Mouse (Mus musculus) forebrain, embryonic 14.5 days (tissue): ENCODE measurements around the gene Phldb3. TPM values are rescaled to one million over a fixed set of nuclear protein-coding genes. Genes with fewer than 3 reads are reported as not detected.

Source experiments
- ATAC-seq: fragments of 200-750 bp; cut with Nextera tagmentation; 2 replicates; pipeline ENCODE4 v1.8.0; 2017; ENCODE audit warnings: mild to moderate bottlenecking, moderate library complexity
- DNase-seq: peaks from one replicate; pipeline ENCODE4 v3.0.0-alpha.2; 2015; ENCODE audit warnings: low spot score
- H3K27ac ChIP-seq: fragments of 300-500 bp; sonication (generic); 2 replicates; pipeline ENCODE4 v1.5.1; 2014; ENCODE audit warnings: low read depth, mild to moderate bottlenecking, control low read depth, low read length, moderate library complexity
- H3K27me3 ChIP-seq: fragments of 300-500 bp; sonication (generic); replicated peaks from 2 replicates; pipeline ENCODE4 v1.6.1; 2014; ENCODE audit warnings: low read length, control low read depth, mixed read lengths; ENCODE audit not compliant: control insufficient read depth, insufficient read depth
- H3K36me3 ChIP-seq: fragments of 300-500 bp; sonication (generic); 2 replicates; pipeline ENCODE4 v1.6.1; 2014; ENCODE audit warnings: low read length, control low read depth; ENCODE audit not compliant: control insufficient read depth, insufficient read depth
- H3K4me1 ChIP-seq: fragments of 300-500 bp; sonication (generic); 2 replicates; pipeline ENCODE4 v1.6.1; 2014; ENCODE audit warnings: antibody characterized with exemption, low read length, control low read depth; ENCODE audit not compliant: control insufficient read depth, insufficient read depth
- H3K4me2 ChIP-seq: fragments of 300-500 bp; sonication (generic); 2 replicates; pipeline ENCODE4 v1.6.1; 2014; ENCODE audit warnings: mild to moderate bottlenecking, control low read depth, low read length
- H3K4me3 ChIP-seq: fragments of 300-500 bp; sonication (generic); 2 replicates; pipeline ENCODE4 v1.5.1; 2014; ENCODE audit warnings: low read depth, low read length, control low read depth
- H3K9ac ChIP-seq: fragments of 300-500 bp; sonication (generic); 2 replicates; pipeline ENCODE4 v1.6.1; 2014; ENCODE audit warnings: mild to moderate bottlenecking, low read length, control low read depth, moderate library complexity
- H3K9me3 ChIP-seq: fragments of 300-500 bp; sonication (generic); replicated peaks from 2 replicates; pipeline ENCODE4 v1.6.1; 2016; ENCODE audit warnings: low read length, control low read depth, mixed read lengths; ENCODE audit not compliant: control insufficient read depth
- WGBS: fragments of 180-500 bp; shearing (Covaris S2); extraction: QIAGEN DNeasy Blood & Tissue Kit; methylation state at CpG from one replicate; pipeline ENCODE4 v1.1.7; 2014; 5-methylcytosine and 5-hydroxymethylcytosine counted together
- polyA plus RNA-seq: library from polyadenylated mRNA; unstranded; fragments of >200 nt; fragmentation: Nextera tagmentation; extraction: Ambion mirVana; gene quantifications from 2 replicates; pipeline ENCODE4 v1.2.1, GENCODE M21; 2014

The Phldb3 gene
- not detected in 2 replicates for polyA plus RNA-seq

DNA sequence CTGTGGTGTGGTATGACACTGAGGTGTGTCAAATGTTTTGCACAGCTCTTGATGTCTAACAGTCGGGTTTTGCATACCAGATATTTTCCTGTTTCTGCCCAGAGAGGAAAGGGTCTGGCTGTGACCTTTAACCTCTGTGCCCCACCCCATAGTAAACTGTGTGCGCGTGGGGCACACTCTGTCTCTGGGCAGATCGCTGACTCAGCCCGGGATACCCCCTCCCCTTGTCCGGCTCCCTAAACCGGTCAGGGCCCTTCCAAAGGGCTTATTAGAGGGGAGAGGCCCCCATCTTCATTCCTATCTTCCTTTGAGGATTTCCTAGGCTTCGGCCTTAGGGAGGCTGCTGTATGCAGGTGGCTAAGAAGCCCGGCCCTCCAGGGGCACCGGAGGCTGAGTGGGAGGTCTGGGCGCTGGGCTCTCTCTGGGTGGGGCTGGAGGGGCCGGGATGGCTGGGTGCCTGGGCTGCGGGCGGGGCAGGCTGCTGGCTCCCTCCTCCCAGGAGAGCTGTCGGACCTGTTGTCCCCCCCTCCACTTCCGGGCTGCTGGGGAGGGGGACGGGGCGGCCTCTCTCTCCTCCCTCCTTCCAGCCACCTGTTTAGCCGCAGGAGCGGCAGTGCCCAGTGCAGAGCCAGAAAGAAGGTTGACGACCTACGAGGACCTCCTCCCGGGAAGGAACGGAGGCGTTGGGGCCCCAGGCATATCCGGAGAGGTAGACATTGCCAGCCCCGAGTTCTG lies at the start of gene Phldb3:
TSS of gene Phldb3 (plus strand) at position 620 of the 735 bp plus-strand sequence.
- H3K9ac ChIP-seq, result peak within 1 kb of the TSS; percentile 35; the same call in 1 of the 2 replicates
- WGBS, result 3% methylated on average over 24 of the region's 27 CpGs
- peak within 1 kb of the TSS; percentile 48 for H3K4me2 ChIP-seq
- no peaks in the 10 kb centered on the region for H3K9me3 ChIP-seq
- no peak within 1 kb of the TSS for H3K27ac ChIP-seq
- peaks cover 39% of the 10 kb centered on the region for H3K27me3 ChIP-seq
- peaks cover 10% of the 10 kb centered on the region; the same call in 1 of the 2 replicates for H3K4me1 ChIP-seq
- ATAC-seq, result peak; percentile 11; the same call in 1 of the 2 replicates
- peak within 1 kb of the TSS; percentile 29 for H3K4me3 ChIP-seq
- H3K36me3 ChIP-seq, result no peaks in the 10 kb centered on the region
- DNase-seq, result no peak

DNA sequence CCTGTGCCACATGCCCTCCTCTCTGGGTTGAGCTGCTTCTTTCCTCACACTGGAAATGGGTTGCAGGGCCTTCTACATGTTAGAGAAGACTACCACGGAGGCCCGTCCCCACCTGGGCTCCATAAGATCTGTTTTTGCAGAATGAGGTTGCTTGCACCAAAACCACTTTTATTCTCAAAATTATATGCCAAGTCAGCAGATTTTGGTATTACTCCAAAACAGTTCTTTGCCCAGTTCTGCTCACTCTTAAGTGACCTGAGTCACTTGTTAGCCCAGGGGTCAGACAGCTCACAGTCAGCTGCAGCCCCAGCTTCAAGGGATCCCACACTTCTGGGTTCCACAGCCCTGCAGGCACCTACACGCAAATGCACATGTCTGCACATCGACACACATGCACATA lies 49.1 kb upstream of the Phldb3 start:
- no peak overlapping the region for H3K27ac ChIP-seq
- 95% methylated on average over 4 of the region's 4 CpGs for WGBS
- H3K4me2 ChIP-seq, result no peak overlapping the region
- no peak for ATAC-seq
- peaks cover 49% of the 10 kb centered on the region for H3K36me3 ChIP-seq
- H3K27me3 ChIP-seq, result no peaks in the 10 kb centered on the region
- no peak for DNase-seq
- no peaks in the 10 kb centered on the region for H3K9me3 ChIP-seq
- H3K4me1 ChIP-seq, result no peaks in the 10 kb centered on the region
- no peak overlapping the region for H3K4me3 ChIP-seq
- no peak overlapping the region for H3K9ac ChIP-seq

DNA sequence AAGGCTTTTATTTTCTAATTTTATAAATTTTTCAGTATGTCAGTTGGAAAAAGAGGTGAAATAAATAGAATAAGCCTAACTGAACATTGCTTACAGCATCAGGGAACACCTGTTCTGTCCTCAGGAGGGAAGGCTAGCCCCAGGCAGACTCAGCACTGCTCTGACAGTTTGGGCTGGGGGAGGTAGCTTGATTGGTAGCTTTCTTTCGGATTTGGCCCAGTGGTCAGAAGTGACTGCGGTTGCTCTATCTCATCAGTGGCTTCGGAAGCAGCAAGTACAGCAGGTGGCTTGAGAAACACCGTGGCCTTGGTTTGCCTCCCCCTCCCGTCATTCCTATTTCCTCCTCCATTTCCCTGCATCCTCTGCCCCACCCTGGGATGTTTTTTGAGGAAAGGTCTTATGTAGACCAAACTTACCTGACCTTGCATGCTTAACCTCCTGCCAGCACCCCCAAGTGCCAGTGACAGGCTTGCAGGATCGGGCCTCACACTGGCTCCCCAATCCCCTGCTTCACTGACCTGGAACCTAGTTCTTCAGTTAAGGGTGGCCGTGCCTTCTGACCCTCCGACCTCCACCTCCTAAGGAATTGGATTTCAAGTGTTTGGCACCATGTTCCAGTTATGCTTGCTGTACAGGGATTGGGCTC lies 47.2 kb upstream of the Phldb3 start:
- H3K27ac ChIP-seq, result no peak overlapping the region
- no peak overlapping the region for H3K4me3 ChIP-seq
- no peak overlapping the region for H3K9ac ChIP-seq
- no peak overlapping the region for H3K4me2 ChIP-seq
- H3K27me3 ChIP-seq, result no peaks in the 10 kb centered on the region
- 90% methylated on average over 8 of the region's 8 CpGs for WGBS
- no peaks in the 10 kb centered on the region for H3K9me3 ChIP-seq
- no peaks in the 10 kb centered on the region for H3K4me1 ChIP-seq
- peaks cover 63% of the 10 kb centered on the region for H3K36me3 ChIP-seq
- no peak for ATAC-seq
- DNase-seq, result no peak

GRCm38 (mm10) chr7:24563837-24564206 lies 46.7 kb upstream of the Phldb3 start:
- Histone ChIP-seq H3K27ac (no peak overlapping the region), H3K4me3 (no peak overlapping the region), H3K27me3 (no peaks in the 10 kb centered on the region), H3K9me3 (no peaks in the 10 kb centered on the region), H3K9ac (no peak overlapping the region), H3K36me3 (peaks cover 68% of the 10 kb centered on the region), H3K4me1 (no peaks in the 10 kb centered on the region), H3K4me2 (no peak overlapping the region)
- WGBS, result 88% methylated on average over 4 of the region's 4 CpGs
- DNase-seq, result no peak
- no peak for ATAC-seq

GRCm38 (mm10) chr7:24564607-24565265 lies 45.8 kb upstream of the Phldb3 start:
- no peak overlapping the region for H3K4me2 ChIP-seq
- H3K36me3 ChIP-seq, result peaks cover 63% of the 10 kb centered on the region
- H3K27ac ChIP-seq, result no peak overlapping the region
- H3K4me1 ChIP-seq, result no peaks in the 10 kb centered on the region
- H3K9ac ChIP-seq, result no peak overlapping the region
- no peaks in the 10 kb centered on the region for H3K27me3 ChIP-seq
- H3K9me3 ChIP-seq, result no peaks in the 10 kb centered on the region
- peak; percentile 46; the same call in 1 of the 2 replicates for ATAC-seq
- WGBS, result 61% methylated on average over 6 of the region's 6 CpGs
- peak; percentile 53 for DNase-seq
- H3K4me3 ChIP-seq, result no peak overlapping the region

DNA sequence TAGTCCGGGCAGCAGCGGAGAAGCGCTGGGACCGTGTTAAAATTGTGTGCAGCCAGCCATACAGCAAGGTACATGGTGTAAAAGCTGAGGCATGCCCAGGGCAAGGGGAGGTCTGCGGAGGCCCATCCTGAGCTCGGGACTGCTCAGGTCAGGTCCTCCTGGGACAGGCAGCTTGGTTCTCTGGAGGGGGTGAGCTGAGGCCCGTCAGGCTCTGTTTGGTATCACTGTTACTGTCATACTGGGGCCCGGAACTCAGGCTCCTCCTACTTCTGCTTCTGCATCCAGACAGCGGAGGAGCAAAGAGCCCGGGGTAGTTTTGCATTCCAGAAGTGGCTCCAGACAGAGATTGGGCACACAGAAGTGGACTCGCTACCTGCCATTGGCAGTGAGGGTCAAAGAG lies 44.9 kb upstream of the Phldb3 start:
- 98% methylated on average over 11 of the region's 11 CpGs for WGBS
- H3K36me3 ChIP-seq, result peaks cover 61% of the 10 kb centered on the region
- DNase-seq, result no peak

DNA sequence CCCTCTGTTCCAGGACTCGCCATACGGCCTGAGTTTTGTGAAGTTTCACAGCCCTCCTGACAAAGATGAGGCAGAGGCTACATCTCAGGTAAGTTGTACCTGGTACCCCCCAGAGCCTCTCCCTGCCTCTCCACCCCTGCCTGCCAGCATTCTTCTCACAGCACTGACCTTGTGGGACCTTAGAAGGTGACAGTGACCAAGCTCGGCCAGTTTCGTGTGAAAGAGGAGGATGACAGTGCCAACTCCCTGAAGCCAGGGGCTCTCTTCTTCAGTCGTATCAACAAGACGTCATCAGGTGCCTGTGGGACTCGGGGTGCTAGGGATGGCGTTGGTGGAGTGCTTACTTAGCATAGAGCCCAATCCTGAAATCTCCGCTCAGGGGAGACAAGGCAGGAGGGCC lies 44.4 kb upstream of the Phldb3 start:
- Histone ChIP-seq H3K27ac (no peak overlapping the region), H3K4me2 (no peak overlapping the region), H3K36me3 (peaks cover 61% of the 10 kb centered on the region), H3K4me1 (no peaks in the 10 kb centered on the region), H3K4me3 (no peak overlapping the region), H3K27me3 (no peaks in the 10 kb centered on the region), H3K9ac (no peak overlapping the region), H3K9me3 (no peaks in the 10 kb centered on the region)
- no peak for DNase-seq
- no peak for ATAC-seq
- 90% methylated on average over 9 of the region's 9 CpGs for WGBS

More for the DNA sequence above, 44.9 kb upstream of the Phldb3 start:
- H3K27me3 ChIP-seq, result no peaks in the 10 kb centered on the region
- no peak overlapping the region for H3K4me3 ChIP-seq
- H3K27ac ChIP-seq, result no peak overlapping the region
- no peak overlapping the region for H3K9ac ChIP-seq
- no peak overlapping the region for H3K4me2 ChIP-seq
- no peaks in the 10 kb centered on the region for H3K4me1 ChIP-seq
- ATAC-seq, result no peak
- H3K9me3 ChIP-seq, result no peaks in the 10 kb centered on the region

DNA sequence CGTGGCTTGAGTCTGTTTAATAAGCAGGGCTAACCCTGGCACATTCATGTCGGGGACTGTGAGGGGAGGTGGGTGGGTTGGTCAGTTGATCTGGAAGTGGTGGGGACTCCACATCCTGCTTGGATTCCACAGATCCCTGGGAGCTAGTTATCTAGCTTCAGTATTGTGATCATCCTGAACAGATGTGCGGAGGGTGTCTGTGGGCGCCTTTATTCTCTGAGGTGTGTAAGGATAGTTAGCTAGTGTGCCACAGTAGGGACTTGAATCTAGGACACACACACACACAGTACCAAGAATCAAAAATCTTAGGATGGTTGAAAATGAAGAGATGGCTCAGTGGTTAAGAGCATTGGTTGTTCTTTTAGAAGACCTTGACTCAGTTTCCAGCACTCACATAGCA lies 42.1 kb upstream of the Phldb3 start:
- Histone ChIP-seq H3K9ac (no peak overlapping the region), H3K36me3 (peaks cover 54% of the 10 kb centered on the region), H3K9me3 (no peaks in the 10 kb centered on the region), H3K27me3 (no peaks in the 10 kb centered on the region), H3K4me2 (no peak overlapping the region), H3K4me1 (no peaks in the 10 kb centered on the region), H3K4me3 (no peak overlapping the region), H3K27ac (no peak overlapping the region)
- 88% methylated on average over 4 of the region's 4 CpGs for WGBS
- no peak for DNase-seq
- no peak for ATAC-seq

DNA sequence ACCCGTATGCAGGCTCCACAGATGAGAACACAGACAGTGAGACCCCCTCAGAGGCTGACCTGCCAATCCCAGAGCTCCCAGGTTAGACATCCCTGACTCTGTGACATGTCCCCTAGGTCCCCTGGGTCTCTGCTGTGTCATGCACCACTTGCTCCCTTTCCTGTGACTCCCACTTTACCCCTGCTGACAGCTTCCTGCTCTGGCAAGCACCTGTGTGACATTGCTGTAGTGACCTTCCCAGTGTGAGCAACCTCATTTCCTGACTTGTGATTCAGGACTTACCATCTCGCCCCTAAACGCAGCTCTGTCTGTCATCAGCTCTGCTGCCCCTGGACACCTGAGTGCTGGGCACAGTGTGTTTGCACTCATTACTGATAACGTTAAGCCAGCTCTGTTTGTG lies 39.5 kb upstream of the Phldb3 start:
- H3K9me3 ChIP-seq, result no peaks in the 10 kb centered on the region
- H3K27me3 ChIP-seq, result no peaks in the 10 kb centered on the region
- no peaks in the 10 kb centered on the region for H3K4me1 ChIP-seq
- 89% methylated on average over 4 of the region's 4 CpGs for WGBS
- H3K27ac ChIP-seq, result no peak overlapping the region
- H3K36me3 ChIP-seq, result peaks cover 50% of the 10 kb centered on the region
- no peak overlapping the region for H3K4me3 ChIP-seq
- no peak for ATAC-seq
- H3K9ac ChIP-seq, result no peak overlapping the region
- no peak overlapping the region for H3K4me2 ChIP-seq
- no peak for DNase-seq
